Mouse (Mus musculus) heart, embryonic 13.5 days (tissue): ENCODE results near the gene Polr3b. TPM values are rescaled to one million over a fixed set of nuclear protein-coding genes. Genes with fewer than 3 reads are reported as not detected.

ENCODE experiments used
- ATAC-seq: fragments of 200-750 bp; cut with Nextera tagmentation; 2 replicates; pipeline ENCODE4 v1.8.0; 2017; ENCODE audit warnings: moderate TSS enrichment; ENCODE audit not compliant: insufficient number of reproducible peaks, low FRiP score, low TSS enrichment; ENCODE audit errors: extremely low read depth
- H3K27ac ChIP-seq: fragments of 300-500 bp; sonication (generic); replicated peaks from 2 replicates; pipeline ENCODE4 v1.5.1; 2015; ENCODE audit warnings: moderate library complexity, mild to moderate bottlenecking, inconsistent platforms
- H3K27me3 ChIP-seq: fragments of 300-500 bp; sonication (generic); replicated peaks from 2 replicates; pipeline ENCODE4 v1.6.1; 2015; ENCODE audit warnings: mild to moderate bottlenecking, inconsistent platforms
- H3K36me3 ChIP-seq: fragments of 300-500 bp; sonication (generic); 2 replicates; pipeline ENCODE4 v1.6.1; 2015; ENCODE audit warnings: mild to moderate bottlenecking, inconsistent platforms
- H3K4me1 ChIP-seq: fragments of 300-500 bp; sonication (generic); 2 replicates; pipeline ENCODE4 v1.6.1; 2015; ENCODE audit warnings: inconsistent platforms
- H3K4me2 ChIP-seq: fragments of 300-500 bp; sonication (generic); 2 replicates; pipeline ENCODE4 v1.6.1; 2015; ENCODE audit warnings: inconsistent platforms, mild to moderate bottlenecking, moderate library complexity
- H3K4me3 ChIP-seq: fragments of 300-500 bp; sonication (generic); 2 replicates; pipeline ENCODE4 v1.5.1; 2015; ENCODE audit warnings: moderate library complexity, mild to moderate bottlenecking, inconsistent platforms
- H3K9ac ChIP-seq: fragments of 300-500 bp; sonication (generic); 2 replicates; pipeline ENCODE4 v1.6.1; 2015; ENCODE audit warnings: inconsistent platforms, mild to moderate bottlenecking, moderate library complexity
- H3K9me3 ChIP-seq: fragments of 300-500 bp; sonication (generic); 2 replicates; pipeline ENCODE4 v1.6.1; 2016; ENCODE audit warnings: inconsistent platforms
- WGBS: fragments of 180-500 bp; shearing (Covaris S2); methylation state at CpG from one replicate; pipeline ENCODE4 v1.1.7; 2015; ENCODE audit warnings: mixed read lengths; 5-methylcytosine and 5-hydroxymethylcytosine counted together
- polyA plus RNA-seq: library from polyadenylated mRNA; unstranded; fragments of >200 nt; fragmentation: Nextera tagmentation; extraction: Ambion mirVana; gene quantifications from 2 replicates; pipeline ENCODE4 v1.2.1, GENCODE M21; 2015

Polr3b gene
- polyA plus RNA-seq, 1 experiment from 2014 or later = 10.7 TPM

DNA sequence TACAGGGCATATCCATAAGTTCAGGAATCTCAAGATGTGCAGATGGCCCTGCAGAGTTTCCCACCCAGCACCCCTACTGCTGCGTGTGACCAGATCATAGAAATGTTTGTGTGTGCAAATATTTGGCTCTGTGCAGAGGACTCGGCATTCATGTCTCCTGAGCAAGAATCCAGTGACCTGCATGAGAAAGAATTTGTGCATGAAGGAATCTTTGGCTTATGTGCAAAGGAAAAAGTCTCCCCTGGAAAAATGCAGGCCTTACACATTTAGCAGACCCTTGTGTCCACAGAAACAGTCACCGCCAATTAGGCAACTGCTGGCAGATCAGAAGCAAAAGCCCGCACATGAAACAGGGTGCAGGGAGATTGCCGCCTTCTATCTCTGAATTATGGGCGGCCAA is 111.4 kb downstream of the Polr3b start:
- Histone ChIP-seq H3K9me3 (no peaks in the 10 kb centered on the region), H3K9ac (no peak overlapping the region), H3K4me1 (peaks cover 7% of the 10 kb centered on the region; the same call in 1 of the 2 replicates), H3K27me3 (peaks cover 3% of the 10 kb centered on the region; the same call in 1 of the 2 replicates), H3K36me3 (no peaks in the 10 kb centered on the region), H3K4me2 (no peak overlapping the region), H3K4me3 (no peak overlapping the region), H3K27ac (no peak overlapping the region)
- ATAC-seq = no peak
- WGBS = 44% methylated on average over 6 of the region's 6 CpGs

DNA sequence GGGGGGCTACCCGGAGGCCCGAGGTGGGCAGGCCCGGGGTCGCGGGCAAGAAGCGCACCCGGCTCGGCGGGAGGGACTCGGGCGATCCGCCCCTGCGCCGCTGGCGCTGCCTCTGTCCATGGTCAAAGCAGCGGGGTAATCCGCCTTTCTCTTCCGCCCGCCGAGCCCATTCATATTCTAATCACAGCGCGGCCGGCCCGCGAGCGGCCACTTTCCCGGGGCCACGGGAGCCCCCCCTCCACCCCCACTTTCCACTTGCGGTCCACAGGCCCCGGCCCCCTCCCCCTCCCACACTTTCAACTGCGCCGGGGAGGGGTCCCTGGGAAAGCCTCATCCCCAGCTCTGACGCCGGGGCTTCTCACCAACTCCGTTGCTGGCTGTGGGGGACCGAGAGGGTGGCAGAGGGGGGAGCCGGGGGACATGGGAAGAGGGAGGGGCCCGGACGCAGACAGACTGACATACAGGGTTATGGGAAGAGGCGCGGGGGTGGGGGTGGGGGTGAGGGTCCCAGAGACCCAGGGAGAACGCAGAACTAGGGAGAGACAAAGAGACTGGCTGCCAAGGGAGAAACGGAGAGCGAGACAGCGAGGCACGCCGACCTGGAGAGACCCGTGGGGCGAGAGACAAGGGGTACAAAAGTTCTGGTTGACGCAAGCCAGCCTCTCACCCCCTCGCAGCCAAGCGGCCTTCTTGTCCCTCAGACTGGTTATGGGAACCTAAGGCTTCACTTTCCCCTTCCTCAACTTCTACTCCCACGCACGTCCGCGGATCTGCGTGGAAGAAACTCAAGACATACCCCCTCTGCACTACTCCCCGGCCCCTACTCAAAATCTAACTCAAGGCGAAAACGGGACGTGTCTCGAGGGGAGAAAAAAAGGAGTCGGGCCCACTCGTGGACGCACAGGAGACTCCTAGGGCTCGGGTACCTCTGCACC is 133.0 kb downstream of the Polr3b start:
- Histone ChIP-seq H3K36me3 (no peaks in the 10 kb centered on the region), H3K9me3 (no peaks in the 10 kb centered on the region), H3K4me1 (peaks cover 46% of the 10 kb centered on the region), H3K4me3 (peak overlapping the region; percentile 47), H3K27me3 (peaks cover 96% of the 10 kb centered on the region), H3K4me2 (peak overlapping the region; percentile 72), H3K27ac (no peak overlapping the region), H3K9ac (peak overlapping the region; percentile 24; the same call in 1 of the 2 replicates)
- ATAC-seq = no peak
- WGBS = 1% methylated on average over 66 of the region's 66 CpGs

DNA sequence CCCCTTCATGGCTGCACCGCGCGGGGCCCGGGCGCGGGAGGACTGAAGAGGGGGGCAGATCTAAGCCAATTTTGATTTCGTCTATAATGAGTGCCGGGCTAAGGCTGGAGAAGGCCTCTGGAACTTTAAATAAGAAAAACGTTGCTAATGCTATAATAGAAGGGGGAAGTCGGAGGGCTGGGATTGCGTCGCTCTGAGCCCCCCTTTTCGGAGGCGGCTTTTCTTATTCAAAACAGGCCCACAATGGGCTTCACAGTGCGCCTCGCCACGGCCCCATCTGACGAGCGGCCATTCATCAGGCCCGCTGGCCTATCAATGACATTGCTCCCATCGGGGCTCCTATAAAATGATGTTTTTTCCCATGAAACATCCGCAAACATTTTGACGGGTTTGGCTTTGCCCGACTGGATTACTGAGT is 133.7 kb downstream of the Polr3b start, which contains the start of gene Rfx4:
Gene Rfx4, plus strand, starts transcription at position 277 of the 418 bp plus-strand sequence.
- H3K9me3 ChIP-seq = no peaks in the 10 kb centered on the region
- H3K27ac ChIP-seq = no peak within 1 kb of the TSS
- peak within 1 kb of the TSS; percentile 47 for H3K4me3 ChIP-seq
- peak within 1 kb of the TSS; percentile 24 for H3K9ac ChIP-seq
- H3K27me3 ChIP-seq = peaks cover 97% of the 10 kb centered on the region
- H3K4me1 ChIP-seq = peaks cover 52% of the 10 kb centered on the region
- ATAC-seq = no peak
- peak within 1 kb of the TSS; percentile 72 for H3K4me2 ChIP-seq
- WGBS = 2% methylated on average over 24 of the region's 24 CpGs
- H3K36me3 ChIP-seq = no peaks in the 10 kb centered on the region

DNA sequence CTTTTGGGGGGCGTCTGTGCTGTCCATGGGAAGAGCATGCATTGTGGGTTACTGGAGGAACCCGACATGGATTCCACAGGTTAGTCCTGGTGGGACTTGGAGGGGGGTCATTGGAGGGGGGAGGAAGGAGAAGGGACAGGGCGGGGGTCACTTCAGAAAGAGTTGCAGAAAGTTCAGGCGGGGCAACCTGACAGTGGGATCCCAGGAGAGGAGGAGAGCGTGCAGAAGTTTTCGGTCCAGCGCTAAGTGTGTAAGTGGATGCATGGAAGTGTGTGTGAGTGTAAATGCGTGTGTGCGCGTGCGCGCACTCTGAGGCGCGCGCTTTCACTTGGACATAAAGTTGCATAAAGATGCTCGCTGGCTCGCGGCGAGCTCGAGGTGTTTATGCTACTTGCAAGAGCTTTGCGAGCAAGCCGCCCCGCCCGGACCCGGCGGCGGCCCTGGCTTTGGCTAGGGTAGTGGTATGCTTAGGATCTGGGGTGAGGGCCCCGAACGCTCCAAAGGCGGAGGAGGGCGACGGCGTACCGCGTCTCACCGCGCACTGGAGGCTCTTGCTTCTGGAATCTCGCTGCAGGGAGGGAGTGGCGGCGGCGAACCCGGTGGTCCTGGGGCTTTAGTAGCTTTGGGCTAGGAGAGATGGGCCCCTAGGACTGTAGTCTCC is 134.5 kb downstream of the Polr3b start:
- Histone ChIP-seq H3K4me2 (peak overlapping the region; percentile 72), H3K4me1 (peaks cover 53% of the 10 kb centered on the region), H3K9ac (peak overlapping the region; percentile 9; the same call in 1 of the 2 replicates), H3K36me3 (no peaks in the 10 kb centered on the region), H3K27ac (no peak overlapping the region), H3K27me3 (peaks cover 99% of the 10 kb centered on the region), H3K4me3 (peak overlapping the region; percentile 47), H3K9me3 (no peaks in the 10 kb centered on the region)
- 1% methylated on average over 42 of the region's 42 CpGs for WGBS
- no peak for ATAC-seq

DNA sequence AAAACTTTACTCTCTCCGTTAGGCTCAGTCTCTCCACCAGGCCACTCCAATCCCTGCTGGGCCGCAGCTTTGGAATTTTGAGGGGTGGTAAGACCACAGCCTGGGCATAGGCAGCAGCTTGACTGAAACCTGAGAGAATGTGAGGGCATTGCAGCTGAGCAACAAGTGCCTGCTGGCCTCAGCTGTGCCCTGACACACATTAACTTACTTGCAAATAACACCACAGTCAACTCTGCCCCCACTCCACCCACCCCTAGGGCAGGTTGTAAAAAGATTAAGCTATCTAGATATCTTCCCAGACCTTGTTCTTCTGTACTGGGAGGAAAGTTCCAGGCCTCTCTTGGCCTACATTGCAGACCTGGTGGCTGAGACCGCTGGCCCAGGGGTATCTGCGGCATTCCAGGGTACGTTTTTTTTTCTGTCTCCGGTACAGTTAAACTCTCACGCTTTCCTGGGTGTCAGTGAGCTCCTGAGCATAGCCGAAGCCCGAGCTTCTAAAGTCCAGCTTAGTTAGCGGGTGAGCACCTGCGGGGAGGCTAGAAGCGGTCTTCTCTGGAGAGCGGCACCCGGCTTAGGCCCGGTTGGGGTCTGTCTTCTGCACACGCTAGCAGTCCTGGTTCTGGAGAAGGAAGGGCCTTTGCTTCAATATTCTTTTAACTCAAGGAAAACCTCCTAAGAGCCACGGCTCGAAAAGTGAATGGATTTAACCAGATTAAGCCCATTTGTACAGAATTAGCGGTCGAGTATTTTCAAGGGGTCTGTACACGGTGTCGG is 135.5 kb downstream of the Polr3b start:
- peaks cover 53% of the 10 kb centered on the region for H3K4me1 ChIP-seq
- H3K9ac ChIP-seq = no peak overlapping the region
- H3K27me3 ChIP-seq = peaks cover 99% of the 10 kb centered on the region
- no peak overlapping the region for H3K27ac ChIP-seq
- 9% methylated on average over 22 of the region's 22 CpGs for WGBS
- no peaks in the 10 kb centered on the region for H3K9me3 ChIP-seq
- no peaks in the 10 kb centered on the region for H3K36me3 ChIP-seq
- no peak overlapping the region for H3K4me2 ChIP-seq
- no peak for ATAC-seq
- H3K4me3 ChIP-seq = no peak overlapping the region

DNA sequence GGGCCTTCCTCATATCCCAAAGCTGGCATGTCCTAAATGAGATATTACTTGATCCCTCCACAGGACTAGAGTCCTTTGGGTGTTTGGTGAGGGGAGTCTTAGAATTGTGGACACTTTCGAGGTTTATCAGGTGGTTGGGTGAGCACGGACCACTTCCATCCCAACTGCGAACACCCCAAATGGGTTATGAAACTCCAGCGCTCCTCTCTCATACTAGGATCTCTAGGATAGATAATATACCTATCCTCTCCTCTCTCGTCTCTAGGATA is 136.0 kb downstream of the Polr3b start:
- WGBS = 7% methylated on average over 5 of the region's 5 CpGs
- H3K4me1 ChIP-seq = peaks cover 53% of the 10 kb centered on the region

DNA sequence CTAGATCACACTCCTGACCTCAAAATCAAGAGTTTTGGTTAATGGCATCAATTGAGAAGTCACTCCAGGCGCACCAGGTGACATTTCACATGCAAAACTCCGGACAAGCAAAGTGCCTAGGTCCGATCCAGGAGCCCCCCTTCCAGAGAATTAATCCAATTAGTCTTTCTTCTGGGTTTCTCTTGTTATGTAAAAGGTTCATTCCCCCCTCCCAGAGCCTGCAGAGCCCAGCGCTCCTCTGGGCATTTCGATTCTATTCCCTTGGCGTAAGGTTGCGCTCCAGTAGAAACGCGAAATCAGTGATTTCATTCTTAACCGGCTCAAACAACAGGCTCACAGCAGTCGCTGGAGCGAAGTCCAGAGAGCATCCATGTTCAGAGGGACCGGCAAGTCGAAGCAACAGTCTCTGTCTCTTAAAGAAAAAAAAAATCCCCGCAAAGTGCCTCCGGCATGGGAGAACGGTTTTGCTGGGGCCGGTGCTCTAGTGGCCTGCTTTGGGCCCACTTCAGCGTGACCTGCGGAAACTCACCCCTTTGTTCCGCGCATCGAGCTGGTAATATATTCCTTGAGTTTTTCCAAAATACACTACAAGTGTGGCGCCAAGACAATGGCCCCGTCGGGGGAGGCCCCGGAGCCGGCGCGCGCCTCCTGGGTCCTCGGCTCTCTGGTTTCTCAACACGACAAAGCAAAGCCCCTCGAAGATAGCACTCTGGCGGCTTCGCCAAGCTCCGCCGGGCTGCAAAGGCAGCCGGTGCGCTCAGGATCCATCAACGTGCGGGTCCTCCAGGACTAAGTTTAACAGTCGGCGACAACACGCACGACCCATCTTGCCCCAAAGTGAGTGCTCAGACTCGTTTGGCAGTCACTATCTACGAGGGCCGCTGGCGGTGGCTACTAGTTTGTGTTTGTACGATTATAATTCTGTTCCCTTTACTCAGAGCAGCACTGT is 136.7 kb downstream of the Polr3b start:
- no peaks in the 10 kb centered on the region for H3K36me3 ChIP-seq
- peak overlapping the region; percentile 51 for H3K4me3 ChIP-seq
- no peaks in the 10 kb centered on the region for H3K9me3 ChIP-seq
- ATAC-seq = no peak
- 3% methylated on average over 51 of the region's 51 CpGs for WGBS
- H3K9ac ChIP-seq = no peak overlapping the region
- H3K4me2 ChIP-seq = peak overlapping the region; percentile 78
- H3K27me3 ChIP-seq = peaks cover 100% of the 10 kb centered on the region
- no peak overlapping the region for H3K27ac ChIP-seq
- H3K4me1 ChIP-seq = peaks cover 53% of the 10 kb centered on the region

More for the DNA sequence above, 136.0 kb downstream of the Polr3b start:
- H3K9me3 ChIP-seq = no peaks in the 10 kb centered on the region
- no peaks in the 10 kb centered on the region for H3K36me3 ChIP-seq
- peaks cover 99% of the 10 kb centered on the region for H3K27me3 ChIP-seq
- no peak overlapping the region for H3K9ac ChIP-seq
- no peak for ATAC-seq
- no peak overlapping the region for H3K4me2 ChIP-seq
- H3K4me3 ChIP-seq = no peak overlapping the region
- H3K27ac ChIP-seq = no peak overlapping the region

DNA sequence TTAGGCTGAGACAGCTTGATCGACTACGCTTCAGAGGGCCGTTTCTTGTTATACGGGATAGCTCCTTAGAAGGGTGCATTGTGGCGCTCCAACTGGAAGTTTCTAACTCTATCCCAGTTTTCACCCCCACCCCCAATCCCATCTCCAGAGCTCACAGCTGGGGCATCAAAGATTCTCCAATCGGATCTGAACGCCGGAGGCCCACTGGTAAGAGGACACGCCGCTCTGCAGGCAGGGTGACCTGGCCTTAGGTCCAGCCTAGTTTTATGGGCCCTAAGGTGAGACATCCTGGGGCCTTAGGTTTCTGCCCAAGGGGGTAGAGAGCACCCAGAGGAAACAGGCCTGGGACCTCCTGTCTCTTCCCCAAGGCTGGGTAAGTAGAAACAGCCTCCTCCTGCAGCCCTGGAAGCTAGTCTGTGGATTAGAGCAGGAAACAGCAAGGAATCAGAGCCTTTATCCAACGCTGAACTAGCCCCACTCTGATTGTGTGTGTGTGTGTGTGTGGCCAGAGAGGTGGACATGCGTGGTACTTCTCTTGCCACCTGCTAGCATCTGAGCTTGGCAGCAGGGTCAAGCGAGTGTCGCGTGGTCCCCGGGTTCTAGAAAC is 137.5 kb downstream of the Polr3b start:
- H3K27me3 ChIP-seq = peaks cover 100% of the 10 kb centered on the region
- ATAC-seq = no peak
- 8% methylated on average over 16 of the region's 16 CpGs for WGBS
- H3K9me3 ChIP-seq = no peaks in the 10 kb centered on the region
- no peak overlapping the region for H3K27ac ChIP-seq
- H3K4me1 ChIP-seq = peaks cover 49% of the 10 kb centered on the region
- H3K4me3 ChIP-seq = peak overlapping the region; percentile 51
- H3K4me2 ChIP-seq = peak overlapping the region; percentile 78
- peak overlapping the region; percentile 64; the same call in 1 of the 2 replicates for H3K9ac ChIP-seq
- H3K36me3 ChIP-seq = no peaks in the 10 kb centered on the region

DNA sequence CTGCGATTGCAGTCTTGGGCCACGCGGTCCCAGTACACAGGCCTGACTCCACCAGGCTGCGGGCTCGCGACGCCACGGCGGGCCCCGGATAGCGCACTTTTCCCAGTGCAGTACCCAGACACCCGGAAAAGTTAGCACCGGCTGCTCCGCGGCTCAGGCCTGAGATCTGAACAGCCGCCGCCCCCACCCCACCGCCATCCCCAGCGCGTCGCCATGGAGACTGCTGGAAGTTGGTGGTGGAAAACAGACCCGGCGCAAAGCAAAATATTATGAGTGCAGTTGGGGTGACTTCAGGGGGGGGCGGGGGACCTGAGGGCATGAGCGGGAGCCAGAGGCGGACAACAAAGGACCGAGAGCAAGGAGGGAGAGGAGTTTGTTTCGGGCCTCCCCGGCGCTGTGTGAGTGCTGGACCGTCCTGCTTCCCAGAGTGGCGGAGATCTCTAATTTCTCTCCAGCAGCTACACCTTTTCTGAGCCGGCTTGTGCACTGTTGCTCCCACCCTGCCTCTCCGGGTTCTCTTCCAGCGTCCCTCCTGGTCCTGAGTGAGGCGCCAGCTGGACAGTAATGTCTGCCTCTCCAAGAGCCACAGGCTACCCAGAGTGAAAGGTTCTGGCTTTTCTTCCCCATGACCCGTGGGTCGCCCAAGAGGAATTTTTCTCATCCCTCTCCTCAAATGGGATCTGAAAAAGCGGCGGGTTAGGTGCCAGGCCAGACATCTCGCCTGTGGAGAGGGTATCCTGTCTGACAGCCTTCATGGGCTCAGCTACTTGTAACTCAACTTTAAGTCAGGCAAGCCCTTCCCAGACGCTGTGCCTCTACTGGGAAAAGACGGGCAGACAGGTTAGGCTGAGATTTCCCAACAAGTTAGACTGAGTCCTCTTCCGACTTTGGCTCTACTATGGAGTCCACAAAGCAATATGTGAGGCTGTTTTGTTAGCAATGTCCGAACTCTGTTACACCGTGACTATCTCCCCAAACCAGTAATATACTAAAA is 138.3 kb downstream of the Polr3b start:
- Histone ChIP-seq H3K9me3 (no peaks in the 10 kb centered on the region), H3K4me2 (peak overlapping the region; percentile 78), H3K27ac (no peak overlapping the region), H3K4me3 (peak overlapping the region; percentile 51), H3K4me1 (peaks cover 41% of the 10 kb centered on the region), H3K36me3 (no peaks in the 10 kb centered on the region), H3K9ac (peak overlapping the region; percentile 64), H3K27me3 (peaks cover 99% of the 10 kb centered on the region)
- no peak for ATAC-seq
- 5% methylated on average over 46 of the region's 46 CpGs for WGBS
